ENCODE assay signal across 9 mouse cellular contexts in genomic region chr15:94769227-94769626, GRCm38 (mm10).
DNase-seq lines count a peak whose midpoint lies in the region; ATAC-seq lines count a peak whose summit lies in the region.
"Had no signal": no experiment of that assay in that cellular context is flagged by ENCODE, and none has a peak within 500 bp of the region (broad histone marks: within the 10 kb centered on the region; RNA-seq: fewer than 3 reads in every experiment).

No protein-coding gene starts in this region.

- H3K27me3 ChIP-seq in heart, embryonic 15.5 days = no peaks in the 10 kb centered on the region
- H3K27me3 ChIP-seq in neural tube, embryonic 14.5 days (ENCODE audit: control insufficient read depth, insufficient read depth, low read length) = no peaks in the 10 kb centered on the region
- H3K27me3 ChIP-seq: liver, embryonic 15.5 days had no signal

- no peaks in the 10 kb centered on the region for H3K4me1 ChIP-seq in heart, embryonic 15.5 days (replicated peaks)
- H3K4me1 ChIP-seq in neural tube, embryonic 14.5 days (ENCODE audit: control insufficient read depth, insufficient read depth, low read length) = no peaks in the 10 kb centered on the region
- H3K4me1 ChIP-seq: liver, embryonic 15.5 days had no signal

- no peak overlapping the region for H3K27ac ChIP-seq in heart, embryonic 15.5 days
- H3K27ac ChIP-seq in neural tube, embryonic 14.5 days (ENCODE audit: low read depth, low read length) = no peak overlapping the region
- H3K27ac ChIP-seq: liver, embryonic 15.5 days had no signal

- no peak overlapping the region for H3K4me3 ChIP-seq in heart, embryonic 15.5 days
- no peak overlapping the region for H3K4me3 ChIP-seq in neural tube, embryonic 14.5 days (ENCODE audit: low read depth, low read length)
- H3K4me3 ChIP-seq: liver, embryonic 15.5 days had no signal

- 26% methylated on average over 4 of the region's 4 CpGs for WGBS in heart, embryonic 15.5 days
- WGBS in neural tube, embryonic 14.5 days = 22% methylated on average over 4 of the region's 4 CpGs

- ATAC-seq in heart, embryonic 15.5 days (replicated peaks; ENCODE audit: insufficient number of reproducible peaks, insufficient read depth, low FRiP score, low read depth) = peak; percentile 43; the same call in 1 of the 2 replicates
- peak; percentile 14 to 62; a peak in 1 of 4 replicates for ATAC-seq in hematopoietic stem cell, adult 5-6 weeks (replicated peaks in 1 of 2; ENCODE audit: insufficient read depth in 1 of 2, low FRiP score in 2 of 2, low TSS enrichment in 1 of 2, low read depth in 1 of 2, poor library complexity in 2 of 2, severe bottlenecking in 2 of 2)
- peak; percentile 82 for ATAC-seq in neural tube, embryonic 14.5 days (ENCODE audit: low read depth)

- DNase-seq in heart, adult 9 months (ENCODE audit: low spot score in 2 of 2) = no peak
- DNase-seq in ES-CJ7 (ENCODE audit: low read depth, low spot score) = peak; percentile 73
- peak; percentile 74 for DNase-seq in cerebellum, adult 9-11 months
- DNase-seq in left cerebral cortex, postnatal 10 days (ENCODE audit: extremely low spot score in 1 of 2, low spot score in 2 of 2) = peak; percentile 36
- DNase-seq in B cell, adult 2 months = no peak

- intact Hi-C loops in left cerebral cortex, postnatal 10 days (cut with DNase I) = loop anchor here (5.0 kb wide), 1 partner anchor 808 kb away; no protein-coding TSS in a partner anchor

- no peak overlapping the region for H3K9ac ChIP-seq in heart, embryonic 15.5 days
- no peak overlapping the region for H3K9ac ChIP-seq in neural tube, embryonic 14.5 days (replicated peaks; ENCODE audit: low read depth, low read length)
- H3K9ac ChIP-seq: liver, embryonic 15.5 days had no signal

- no peaks in the 10 kb centered on the region for H3K36me3 ChIP-seq in heart, embryonic 15.5 days
- no peaks in the 10 kb centered on the region for H3K36me3 ChIP-seq in neural tube, embryonic 14.5 days (ENCODE audit: control insufficient read depth, insufficient read depth, low read length)
- H3K36me3 ChIP-seq: liver, embryonic 15.5 days had no signal

- peaks cover 5% of the 10 kb centered on the region; the same call in 1 of the 2 replicates for H3K9me3 ChIP-seq in heart, embryonic 15.5 days (replicated peaks)
- H3K9me3 ChIP-seq in neural tube, embryonic 14.5 days (ENCODE audit: control insufficient read depth, low read length) = no peaks in the 10 kb centered on the region
- H3K9me3 ChIP-seq: liver, embryonic 15.5 days had no signal

- H3K4me2 ChIP-seq in heart, embryonic 15.5 days = no peak overlapping the region
- H3K4me2 ChIP-seq in neural tube, embryonic 14.5 days (ENCODE audit: low read depth, low read length) = no peak overlapping the region
- H3K4me2 ChIP-seq: liver, embryonic 15.5 days had no signal

Comparison
In these comparisons a context has a peak if more than half of its experiments do, and no peak if none do; other contexts are left out.
1. DNase-seq: peak in ES-CJ7 (single experiment), cerebellum, adult 9-11 months (single experiment) and left cerebral cortex, postnatal 10 days (2 of 2); none in heart, adult 9 months (0 of 2) and B cell, adult 2 months (0 of 2).
2. Peak in every context shown above with its lines, with median percentiles within 50 percentile points of each other: ATAC-seq.